Mouse (Mus musculus) kidney, adult 8-10 months (tissue): ENCODE results near the gene Nol4l.
A peak's percentile ranks its signal among the peaks of the same experiment; 100 is the strongest.

Source experiments
- DNase-seq, 2 experiments: peaks; one replicate each; pipeline ENCODE4 v3.0.0; 2022

The Nol4l gene

GRCm38 (mm10) chr2:153404882-153405281 lies 124.9 kb downstream of the Nol4l start:
- DNase-seq: no peak

- no peak for DNase-seq
Observed at GRCm38 (mm10) chr2:153404062-153404461, 125.7 kb downstream of the Nol4l start.

- DNase-seq: no peak
Observed at GRCm38 (mm10) chr2:153399166-153399565, 130.6 kb downstream of the Nol4l start.

- DNase-seq: no peak
Observed at GRCm38 (mm10) chr2:153397790-153398515, 131.8 kb downstream of the Nol4l start.

- no peak for DNase-seq
Observed at GRCm38 (mm10) chr2:153393045-153393444, 136.7 kb downstream of the Nol4l start.

- DNase-seq: no peak
Observed at GRCm38 (mm10) chr2:153389831-153390230, 139.9 kb downstream of the Nol4l start.

GRCm38 (mm10) chr2:153380479-153380878 lies 149.3 kb downstream of the Nol4l start:
- DNase-seq: no peak

- no peak for DNase-seq
Observed at GRCm38 (mm10) chr2:153375380-153375779, 154.4 kb downstream of the Nol4l start.

- no peak for DNase-seq
Observed at GRCm38 (mm10) chr2:153370871-153371270, 158.9 kb downstream of the Nol4l start.

- peak; percentile 43 to 47 for DNase-seq
Observed at GRCm38 (mm10) chr2:153364531-153364930, 165.2 kb downstream of the Nol4l start.

- DNase-seq: no peak
Observed at GRCm38 (mm10) chr2:153361101-153361710, 168.6 kb downstream of the Nol4l start.
